Mouse (Mus musculus) midbrain, embryonic 10.5 days (tissue): ENCODE results near the gene Gpr153. TPM values are rescaled to one million over a fixed set of nuclear protein-coding genes. Genes with fewer than 3 reads are reported as not detected.
A peak's percentile ranks its signal among the peaks of the same experiment; 100 is the strongest.

ENCODE experiments used
- DNase-seq: peaks from one replicate; pipeline ENCODE4 v3.0.0-alpha.2; 2017; ENCODE audit warnings: low spot score
- H3K27ac ChIP-seq: fragments of 300-500 bp; sonication (generic); replicated peaks from 2 replicates; pipeline ENCODE4 v1.5.1; 2016; ENCODE audit warnings: mild to moderate bottlenecking
- H3K27me3 ChIP-seq: fragments of 300-500 bp; sonication (generic); 2 replicates; pipeline ENCODE4 v1.6.1; 2016; ENCODE audit warnings: low read depth, mild to moderate bottlenecking; ENCODE audit not compliant: poor library complexity, severe bottlenecking
- H3K36me3 ChIP-seq: fragments of 300-500 bp; sonication (generic); 2 replicates; pipeline ENCODE4 v1.6.1; 2016; ENCODE audit warnings: mild to moderate bottlenecking, moderate library complexity
- H3K4me1 ChIP-seq: fragments of 300-500 bp; sonication (generic); 2 replicates; pipeline ENCODE4 v1.6.1; 2016
- H3K4me3 ChIP-seq: fragments of 300-500 bp; sonication (generic); 2 replicates; pipeline ENCODE4 v1.5.1; 2016; ENCODE audit warnings: mild to moderate bottlenecking, moderate library complexity
- H3K9me3 ChIP-seq: fragments of 300-500 bp; sonication (generic); replicated peaks from 2 replicates; pipeline ENCODE4 v1.6.1; 2016; ENCODE audit warnings: mild to moderate bottlenecking
- WGBS: fragments of 180-500 bp; shearing (Covaris S2); methylation state at CpG from one replicate; pipeline ENCODE4 v1.1.7; 2016; 5-methylcytosine and 5-hydroxymethylcytosine counted together
- polyA plus RNA-seq: library from polyadenylated mRNA; unstranded; fragments of >200 nt; fragmentation: Nextera tagmentation; extraction: Ambion mirVana; gene quantifications from 2 replicates; pipeline ENCODE4 v1.2.1, GENCODE M21; 2016

Gene Gpr153
- polyA plus RNA-seq, 1 experiment from 2014 or later = 7.0 TPM

DNA sequence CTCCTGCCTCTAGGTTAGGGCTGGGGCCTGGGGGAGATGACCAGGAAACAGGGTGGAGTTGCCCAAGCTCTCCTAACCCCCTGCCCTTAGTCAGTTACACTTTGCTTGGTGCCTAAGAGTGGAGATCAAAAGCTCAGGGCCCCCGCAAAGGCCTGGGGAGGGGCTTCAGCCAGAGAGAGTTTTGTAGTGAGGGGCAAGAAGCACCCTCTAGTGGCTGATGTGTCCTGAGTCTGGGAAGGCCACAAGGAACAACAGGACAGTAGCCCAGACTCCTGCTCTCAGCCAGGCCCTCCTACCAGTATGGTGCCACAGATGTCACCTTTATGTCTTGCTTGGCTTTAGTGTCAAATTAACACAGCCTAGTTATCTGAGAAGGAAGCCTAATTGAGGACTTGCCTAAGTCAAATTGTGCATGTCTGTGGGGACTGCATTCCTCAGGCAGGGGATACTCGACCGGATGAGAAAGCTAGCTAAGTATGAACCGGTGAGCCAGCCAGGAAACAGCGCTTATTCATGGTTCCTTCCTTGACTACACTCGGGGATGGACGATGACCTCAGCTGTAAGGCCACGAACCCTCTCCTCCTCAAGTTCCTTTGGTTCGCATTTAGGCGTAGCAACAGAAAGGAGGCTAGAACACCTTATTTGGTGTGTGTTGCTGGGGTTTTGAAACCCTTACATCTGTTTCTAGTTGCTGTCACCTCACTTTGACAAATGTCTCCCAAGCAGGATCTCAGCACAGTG lies 20.3 kb downstream of the Gpr153 start:
- Histone ChIP-seq H3K4me1 (peaks cover 84% of the 10 kb centered on the region), H3K9me3 (no peaks in the 10 kb centered on the region), H3K27me3 (peaks cover 78% of the 10 kb centered on the region), H3K27ac (peak overlapping the region; percentile 84), H3K4me3 (0 out of 2 replicates have a peak overlapping the region, but pooled peaks have one; percentile 12), H3K36me3 (0 out of 2 replicates have a peak, but pooled peaks cover under 1% of the 10 kb centered on the region)
- peak; percentile 48 for DNase-seq
- 57% methylated on average over 10 of the region's 10 CpGs for WGBS

DNA sequence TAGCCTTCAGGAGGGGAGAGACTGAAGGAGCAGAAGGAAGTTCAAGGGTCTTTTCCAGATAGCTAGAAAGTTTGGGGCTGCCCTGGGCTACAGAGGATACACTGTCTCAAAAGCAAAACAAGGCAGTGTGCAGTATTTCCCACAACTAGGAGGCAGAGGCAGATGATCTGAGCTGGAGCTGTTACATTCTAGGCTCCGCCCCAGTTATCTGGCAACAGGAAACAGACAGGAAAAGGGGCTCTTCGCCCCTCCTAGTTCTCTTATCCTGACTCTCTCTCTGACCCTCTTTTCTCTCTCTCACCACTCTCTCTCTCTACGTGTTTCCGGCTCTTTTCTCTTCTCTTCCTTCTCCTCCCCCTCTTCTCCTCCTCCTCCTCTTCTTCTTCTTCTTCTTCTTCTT lies 21.9 kb downstream of the Gpr153 start:
- H3K4me1 ChIP-seq = peaks cover 69% of the 10 kb centered on the region
- no peak for DNase-seq
- peaks cover 62% of the 10 kb centered on the region for H3K27me3 ChIP-seq
- no peak overlapping the region for H3K27ac ChIP-seq
- H3K36me3 ChIP-seq = peaks cover 17% of the 10 kb centered on the region
- no peaks in the 10 kb centered on the region for H3K9me3 ChIP-seq
- no peak overlapping the region for H3K4me3 ChIP-seq
- WGBS = 59% methylated on average over 4 of the region's 4 CpGs

GRCm38 (mm10) chr4:152296371-152296770 lies 22.3 kb downstream of the Gpr153 start:
- H3K4me1 ChIP-seq = peaks cover 64% of the 10 kb centered on the region
- no peak for DNase-seq
- WGBS = 19% methylated on average over 8 of the region's 8 CpGs
- peaks cover 57% of the 10 kb centered on the region for H3K27me3 ChIP-seq
- H3K9me3 ChIP-seq = no peaks in the 10 kb centered on the region
- H3K36me3 ChIP-seq = peaks cover 21% of the 10 kb centered on the region
- H3K4me3 ChIP-seq = peak overlapping the region; percentile 99
- peak overlapping the region; percentile 38; the same call in 1 of the 2 replicates for H3K27ac ChIP-seq

DNA sequence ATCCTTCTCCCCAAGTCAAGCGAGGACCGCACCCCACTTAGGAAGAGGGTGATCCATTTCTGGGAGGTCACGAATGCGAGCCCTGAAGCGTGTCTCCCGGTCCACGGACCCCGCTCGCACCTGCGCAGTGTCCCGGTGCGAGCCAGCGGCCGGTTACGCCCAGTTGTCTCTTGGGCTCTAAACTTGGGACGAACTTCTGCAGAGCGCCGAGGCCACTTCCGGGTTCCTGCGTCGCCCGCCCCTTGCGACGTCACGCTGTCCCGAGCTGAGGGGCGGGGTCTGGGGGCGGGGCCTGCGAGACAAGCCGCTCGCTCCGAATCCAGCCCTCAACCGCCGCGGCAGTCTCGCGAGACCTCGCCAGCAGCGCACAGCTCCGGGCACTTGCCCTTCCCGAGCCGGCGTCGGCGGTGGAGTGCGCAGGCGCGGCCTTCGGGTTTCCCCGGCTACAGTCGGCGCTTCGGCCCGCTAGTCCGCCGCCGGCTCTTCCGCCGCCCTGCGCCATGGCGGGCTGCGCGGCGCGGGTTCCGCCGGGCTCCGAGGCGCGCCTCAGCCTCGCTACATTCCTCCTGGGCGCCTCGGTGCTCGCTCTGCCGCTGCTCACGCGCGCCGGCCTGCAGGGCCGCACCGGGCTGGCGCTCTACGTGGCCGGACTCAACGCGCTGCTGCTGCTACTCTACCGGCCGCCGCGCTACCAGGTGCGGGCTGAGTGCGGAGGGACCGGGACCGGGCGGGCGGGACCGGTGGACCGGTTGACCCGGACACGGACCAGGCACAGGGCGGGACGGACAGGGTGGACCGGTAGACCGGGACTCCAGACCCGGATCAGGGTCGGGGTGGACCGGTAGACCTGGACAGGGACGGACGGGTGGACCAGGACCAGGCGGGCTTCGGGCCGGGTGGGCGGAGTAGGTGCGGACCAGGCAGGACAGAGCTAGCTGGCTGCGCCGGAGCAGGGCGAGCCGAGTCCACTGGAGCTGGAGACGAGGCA lies 23.1 kb downstream of the Gpr153 start, which contains the start of gene Icmt:
Gene Icmt (plus strand): TSS at position 354 of the 988 bp plus-strand sequence.
- under 1% methylated on average over 119 of the region's 119 CpGs for WGBS
- Histone ChIP-seq H3K27me3 (peaks cover 49% of the 10 kb centered on the region), H3K27ac (peak within 1 kb of the TSS; percentile 91), H3K4me1 (peaks cover 60% of the 10 kb centered on the region), H3K36me3 (peaks cover 29% of the 10 kb centered on the region), H3K9me3 (no peaks in the 10 kb centered on the region), H3K4me3 (peak within 1 kb of the TSS; percentile 99)
- peak; percentile 100 for DNase-seq

- peaks cover 46% of the 10 kb centered on the region for H3K36me3 ChIP-seq
- no peak for DNase-seq
- 83% methylated on average over 14 of the region's 14 CpGs for WGBS
- peaks cover 45% of the 10 kb centered on the region for H3K4me1 ChIP-seq
- H3K27me3 ChIP-seq = peaks cover 33% of the 10 kb centered on the region
- H3K4me3 ChIP-seq = peak overlapping the region; percentile 99; the same call in 1 of the 2 replicates
- H3K27ac ChIP-seq = no peak overlapping the region
- H3K9me3 ChIP-seq = no peaks in the 10 kb centered on the region
These were observed 24.8 kb downstream of the Gpr153 start for GRCm38 (mm10) chr4:152298836-152299235.

GRCm38 (mm10) chr4:152300375-152300774 lies 26.3 kb downstream of the Gpr153 start:
- Histone ChIP-seq H3K36me3 (peaks cover 61% of the 10 kb centered on the region), H3K4me3 (no peak overlapping the region), H3K9me3 (no peaks in the 10 kb centered on the region), H3K27me3 (peaks cover 17% of the 10 kb centered on the region), H3K4me1 (peaks cover 35% of the 10 kb centered on the region), H3K27ac (no peak overlapping the region)
- no peak for DNase-seq
- WGBS = 94% methylated on average over 8 of the region's 8 CpGs

DNA sequence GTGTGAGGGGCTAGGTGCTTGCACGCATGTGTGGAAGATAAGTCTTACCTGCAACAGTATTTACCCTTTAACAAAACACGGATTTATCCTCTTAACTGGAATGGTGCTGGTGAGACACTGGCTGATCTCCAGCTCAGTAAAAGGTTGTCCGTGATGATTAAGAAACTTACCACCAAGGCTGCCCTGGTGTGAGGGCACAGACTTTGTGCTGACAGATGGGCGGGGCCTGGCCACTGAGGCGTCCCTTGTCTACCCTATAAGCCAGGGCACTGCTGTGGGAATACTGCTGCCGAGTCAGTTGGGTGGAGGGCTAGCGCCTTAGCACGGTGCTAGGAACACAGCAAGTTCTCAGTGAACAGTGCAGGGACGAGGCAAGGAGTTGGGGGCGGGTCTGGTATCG lies 28.0 kb downstream of the Gpr153 start:
- DNase-seq = no peak
- H3K4me3 ChIP-seq = no peak overlapping the region
- H3K36me3 ChIP-seq = peaks cover 65% of the 10 kb centered on the region
- peaks cover 6% of the 10 kb centered on the region; the same call in 1 of the 2 replicates for H3K27me3 ChIP-seq
- H3K27ac ChIP-seq = no peak overlapping the region
- WGBS = 64% methylated on average over 11 of the region's 11 CpGs
- peaks cover 25% of the 10 kb centered on the region for H3K4me1 ChIP-seq
- no peaks in the 10 kb centered on the region for H3K9me3 ChIP-seq

DNA sequence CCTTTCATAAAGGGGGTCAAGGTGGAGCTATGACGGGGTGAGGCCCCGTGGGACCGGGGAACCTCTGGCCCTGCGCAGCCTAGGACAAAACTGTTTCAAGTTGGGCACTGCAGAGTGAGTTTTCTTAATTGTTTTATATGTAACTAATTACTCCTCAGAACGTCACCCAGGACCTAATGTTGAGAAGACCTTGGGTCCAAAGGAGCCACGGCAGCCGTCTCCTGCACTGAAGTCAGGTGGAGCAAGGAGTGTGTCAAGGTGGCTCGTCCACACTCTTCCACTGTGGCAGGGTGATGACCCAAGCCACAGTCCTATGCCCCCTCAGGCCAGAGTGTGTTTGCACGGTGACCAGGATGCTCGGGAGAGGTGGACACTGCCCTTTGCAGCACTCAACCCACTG lies 29.1 kb downstream of the Gpr153 start:
- H3K4me1 ChIP-seq = peaks cover 16% of the 10 kb centered on the region
- H3K27ac ChIP-seq = no peak overlapping the region
- no peak for DNase-seq
- H3K9me3 ChIP-seq = no peaks in the 10 kb centered on the region
- H3K27me3 ChIP-seq = peaks cover 6% of the 10 kb centered on the region; the same call in 1 of the 2 replicates
- H3K4me3 ChIP-seq = no peak overlapping the region
- H3K36me3 ChIP-seq = peaks cover 68% of the 10 kb centered on the region
- 94% methylated on average over 10 of the region's 10 CpGs for WGBS

DNA sequence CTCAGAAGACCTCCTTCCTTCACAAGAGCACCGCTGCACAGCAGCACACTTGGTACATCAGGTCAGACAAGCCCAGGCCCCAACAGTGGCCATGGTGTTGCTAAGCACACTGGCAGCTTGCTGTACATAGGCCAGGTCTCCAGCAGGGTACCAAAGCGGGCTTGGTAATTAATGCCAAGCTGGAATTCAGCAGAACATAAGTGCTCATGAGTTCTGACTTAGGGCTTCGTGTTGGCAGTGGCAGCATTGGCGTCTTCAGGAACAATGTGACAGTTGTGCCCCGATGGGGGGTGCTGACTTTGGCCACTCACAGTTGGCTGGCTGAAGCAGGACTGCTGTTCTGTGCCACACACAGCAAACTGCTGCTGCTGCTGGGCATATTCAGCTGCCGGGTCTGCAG lies 30.7 kb downstream of the Gpr153 start:
- H3K27me3 ChIP-seq = peaks cover 5% of the 10 kb centered on the region
- no peak overlapping the region for H3K4me3 ChIP-seq
- no peaks in the 10 kb centered on the region for H3K9me3 ChIP-seq
- no peak overlapping the region for H3K27ac ChIP-seq
- peaks cover 6% of the 10 kb centered on the region for H3K4me1 ChIP-seq
- WGBS = 94% methylated on average over 6 of the region's 6 CpGs
- peaks cover 67% of the 10 kb centered on the region for H3K36me3 ChIP-seq
- DNase-seq = no peak

- DNase-seq = no peak
- Histone ChIP-seq H3K4me1 (peaks cover 6% of the 10 kb centered on the region), H3K27me3 (peaks cover 18% of the 10 kb centered on the region), H3K27ac (no peak overlapping the region), H3K36me3 (peaks cover 54% of the 10 kb centered on the region), H3K9me3 (no peaks in the 10 kb centered on the region), H3K4me3 (no peak overlapping the region)
- 89% methylated on average over 6 of the region's 6 CpGs for WGBS
These were observed 32.0 kb downstream of the Gpr153 start for GRCm38 (mm10) chr4:152305991-152306390.

- Histone ChIP-seq H3K4me3 (no peak overlapping the region), H3K27ac (no peak overlapping the region), H3K36me3 (peaks cover 39% of the 10 kb centered on the region), H3K27me3 (peaks cover 33% of the 10 kb centered on the region), H3K4me1 (peaks cover 8% of the 10 kb centered on the region), H3K9me3 (no peaks in the 10 kb centered on the region)
- no peak for DNase-seq
- WGBS = 84% methylated on average over 9 of the region's 9 CpGs
These were observed 33.5 kb downstream of the Gpr153 start for GRCm38 (mm10) chr4:152307542-152307941.

DNA sequence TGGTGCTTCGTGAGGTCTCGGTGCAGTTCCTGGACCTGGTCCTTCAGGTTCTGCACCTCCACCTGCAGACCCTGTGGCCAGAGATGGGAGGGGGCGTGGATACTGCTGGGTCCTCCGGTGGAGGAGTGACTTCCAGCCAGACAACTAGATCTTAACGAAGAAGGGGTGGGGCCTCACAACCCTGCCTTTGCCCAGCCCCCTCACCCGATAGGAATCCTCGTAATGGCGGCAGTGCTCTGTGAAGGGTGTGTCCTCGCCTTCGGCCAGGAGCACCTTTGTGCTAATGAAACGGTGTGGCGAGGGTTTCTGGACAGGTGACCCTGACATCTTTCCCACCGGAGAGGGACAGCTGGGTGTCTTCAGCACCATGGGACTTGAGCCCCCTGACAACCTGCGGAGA lies 38.2 kb downstream of the Gpr153 start:
- Histone ChIP-seq H3K36me3 (peaks cover 5% of the 10 kb centered on the region), H3K9me3 (no peaks in the 10 kb centered on the region), H3K27me3 (peaks cover 80% of the 10 kb centered on the region), H3K4me3 (peak overlapping the region; percentile 52), H3K4me1 (peaks cover 34% of the 10 kb centered on the region), H3K27ac (no peak overlapping the region)
- DNase-seq = no peak
- 4% methylated on average over 14 of the region's 14 CpGs for WGBS
